Mouse (Mus musculus): ENCODE results near the gene AC109138.7.

DNA sequence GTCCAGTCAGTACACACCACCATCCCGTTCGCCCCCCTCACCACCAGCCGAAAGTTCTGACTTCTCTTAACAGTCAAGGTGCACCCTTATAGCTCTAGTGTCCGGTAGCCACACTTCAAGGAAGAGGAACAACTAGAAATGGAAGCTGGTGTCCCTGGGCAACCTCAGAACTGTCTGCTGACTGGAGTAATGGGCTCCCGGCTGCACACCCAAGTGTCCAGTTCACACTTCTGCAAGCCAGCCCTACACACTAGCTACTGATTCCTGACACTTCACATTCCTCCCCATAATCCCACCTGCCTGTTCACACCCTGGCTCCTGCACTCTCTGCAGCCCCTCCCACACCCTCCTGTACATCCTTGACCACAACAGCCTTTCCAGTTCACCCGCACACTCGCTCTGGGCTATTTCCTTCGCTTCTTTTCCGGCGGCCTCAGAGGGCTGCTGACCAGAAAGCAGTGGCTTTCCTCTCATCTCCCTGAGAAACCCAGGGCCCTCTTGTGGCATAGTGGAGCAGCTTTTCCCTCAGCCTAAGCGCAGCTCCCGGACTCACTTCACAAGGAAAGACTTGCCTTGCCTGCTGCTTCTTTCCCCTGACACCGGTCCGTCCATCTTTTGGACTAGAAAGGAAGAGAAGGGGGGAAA lies 2.0 kb downstream of the AC109138.7 start:
- TF ChIP-seq MAFK (IDR thresholded peaks at IDR 0.05; ENCODE audit: insufficient read depth, low read depth, low read length) (no peak), HCFC1 (IDR thresholded peaks at IDR 0.05; ENCODE audit: borderline replicate concordance, insufficient read depth, low read length) (no peak), ZC3H11A (IDR thresholded peaks at IDR 0.05; ENCODE audit: borderline replicate concordance, low read depth, low read length) (no peak)
